20 mouse cellular contexts compared by ENCODE assay signal in the genomic region with DNA sequence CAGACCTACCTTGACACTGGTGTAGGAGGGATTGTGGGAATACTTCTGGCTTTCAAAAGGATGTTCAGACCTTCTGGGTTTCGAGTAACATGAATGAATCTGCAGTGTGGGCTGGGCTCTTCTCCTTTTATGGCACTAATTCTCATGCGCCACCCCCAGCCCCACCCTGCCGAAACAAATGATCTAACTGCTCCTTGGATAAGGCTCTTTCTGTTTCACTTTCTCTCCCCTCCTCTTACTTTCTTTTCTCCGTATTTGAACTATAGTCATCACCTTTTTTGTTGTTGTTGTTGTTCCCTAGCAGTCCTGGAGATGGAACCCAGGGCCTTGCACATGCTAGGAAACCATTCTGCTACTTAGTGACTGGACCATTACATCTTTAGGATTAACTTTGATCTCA. TPM values are rescaled to one million over a fixed set of nuclear protein-coding genes. Genes with fewer than 3 reads are reported as not detected.
DNase-seq lines count a peak whose midpoint lies in the region; ATAC-seq and TF ChIP-seq lines count a peak whose summit lies in the region.
"Had no signal": no experiment of that assay in that cellular context is flagged by ENCODE, and none has a peak within 500 bp of the region (broad histone marks: within the 10 kb centered on the region; RNA-seq: fewer than 3 reads in every experiment).

No protein-coding gene starts in this region.

- no peaks in the 10 kb centered on the region for H3K79me2 ChIP-seq in CH12.LX (replicated peaks; ENCODE audit: control insufficient read depth, extremely low read depth, insufficient read depth, poor library complexity, severe bottlenecking)

- TF ChIP-seq RAD21 in CH12.LX (IDR thresholded peaks at IDR 0.05; ENCODE audit: low read depth, low read length), result peak; percentile 13

- H3K4me2 ChIP-seq in CH12.LX (ENCODE audit: insufficient read depth, low read depth, poor library complexity, severe bottlenecking), result peak overlapping the region; percentile 77
- H3K4me2 ChIP-seq in forebrain, embryonic 12.5 days, result no peak overlapping the region
- H3K4me2 ChIP-seq: heart, embryonic 11.5 days; kidney, embryonic 15.5 days; limb, embryonic 12.5 days; neural tube, embryonic 15.5 days had no signal

- peaks cover 13 to 29% of the 10 kb centered on the region in 2 experiments for H3K36me3 ChIP-seq in CH12.LX (replicated peaks in 1 of 2; ENCODE audit: control insufficient read depth in 1 of 2, insufficient read depth in 1 of 2, low read length in 1 of 2)
- H3K36me3 ChIP-seq in megakaryocyte, embryonic 14.5 days (replicated peaks; ENCODE audit: low read length), result no peaks in the 10 kb centered on the region
- no peaks in the 10 kb centered on the region for H3K36me3 ChIP-seq in hindbrain, embryonic 10.5 days
- no peaks in the 10 kb centered on the region for H3K36me3 ChIP-seq in forebrain, embryonic 12.5 days (replicated peaks)
- H3K36me3 ChIP-seq: kidney, embryonic 15.5 days; limb, embryonic 12.5 days; neural tube, embryonic 15.5 days had no signal

- peak overlapping the region in 2 of 3 experiments; percentile 6 to 48 for H3K4me3 ChIP-seq in CH12.LX (replicated peaks in 1 of 3; ENCODE audit: low read depth in 2 of 3, low read length in 2 of 3, poor library complexity in 1 of 3)
- peak overlapping the region; percentile 44 for H3K4me3 ChIP-seq in megakaryocyte, embryonic 14.5 days (replicated peaks)
- no peak overlapping the region for H3K4me3 ChIP-seq in hindbrain, embryonic 10.5 days
- no peak overlapping the region for H3K4me3 ChIP-seq in forebrain, embryonic 12.5 days (replicated peaks)
- H3K4me3 ChIP-seq: kidney, embryonic 15.5 days; layer of hippocampus, adult 2 months; left cerebral cortex, adult 2 months; limb, embryonic 12.5 days; neural tube, embryonic 15.5 days had no signal

- no peak for ATAC-seq in forebrain, embryonic 12.5 days (ENCODE audit: low FRiP score)

- 0 out of 2 replicates have a peak, but pooled peaks have one; percentile 23 for TF ChIP-seq POLR2A in CH12.LX (IDR thresholded peaks at IDR 0.05; ENCODE audit: low read depth, low read length)

- TF ChIP-seq EP300 in CH12.LX (IDR thresholded peaks at IDR 0.05; ENCODE audit: low read length), result no peak; the same call in 1 of the 2 replicates

- H3K4me1 ChIP-seq in CH12.LX (ENCODE audit: control insufficient read depth in 1 of 2, insufficient read depth in 2 of 2), result peaks cover 8 to 23% of the 10 kb centered on the region in 2 experiments
- H3K4me1 ChIP-seq in megakaryocyte, embryonic 14.5 days, result peaks cover 7% of the 10 kb centered on the region
- H3K4me1 ChIP-seq in hindbrain, embryonic 10.5 days (replicated peaks), result no peaks in the 10 kb centered on the region
- no peaks in the 10 kb centered on the region for H3K4me1 ChIP-seq in forebrain, embryonic 12.5 days
- H3K4me1 ChIP-seq: kidney, embryonic 15.5 days; limb, embryonic 12.5 days; neural tube, embryonic 15.5 days had no signal

- dilution Hi-C loops in CH12.LX (cut with MboI; ENCODE audit: extremely low pct_ligation_motif_present, extremely low pct_unique_long_range_greater_than_20kb, low sequenced_read_pairs), result no loop called here

- no peaks in the 10 kb centered on the region for H3K9me3 ChIP-seq in CH12.LX (replicated peaks; ENCODE audit: low read length)
- H3K9me3 ChIP-seq in megakaryocyte, embryonic 14.5 days, result no peaks in the 10 kb centered on the region
- no peaks in the 10 kb centered on the region for H3K9me3 ChIP-seq in hindbrain, embryonic 10.5 days
- no peaks in the 10 kb centered on the region for H3K9me3 ChIP-seq in forebrain, embryonic 12.5 days
- H3K9me3 ChIP-seq: kidney, embryonic 15.5 days; limb, embryonic 12.5 days; neural tube, embryonic 15.5 days had no signal

- H3K27ac ChIP-seq in CH12.LX (ENCODE audit: insufficient read depth, low read depth), result peak overlapping the region; percentile 13; the same call in 1 of the 2 replicates
- no peak overlapping the region for H3K27ac ChIP-seq in hindbrain, embryonic 10.5 days
- H3K27ac ChIP-seq in forebrain, embryonic 12.5 days, result no peak overlapping the region
- H3K27ac ChIP-seq: kidney, embryonic 15.5 days; layer of hippocampus, adult 2 months; left cerebral cortex, adult 2 months; limb, embryonic 12.5 days; liver, embryonic 14.5 days; neural tube, embryonic 15.5 days had no signal

- H3K27me3 ChIP-seq in CH12.LX (replicated peaks), result no peaks in the 10 kb centered on the region
- peaks cover 3% of the 10 kb centered on the region for H3K27me3 ChIP-seq in megakaryocyte, embryonic 14.5 days (replicated peaks)
- H3K27me3 ChIP-seq in hindbrain, embryonic 10.5 days (ENCODE audit: insufficient read depth, poor library complexity, severe bottlenecking), result no peaks in the 10 kb centered on the region
- H3K27me3 ChIP-seq in forebrain, embryonic 12.5 days, result no peaks in the 10 kb centered on the region
- H3K27me3 ChIP-seq: kidney, embryonic 15.5 days; limb, embryonic 12.5 days; neural tube, embryonic 15.5 days had no signal

- DNase-seq in A20 (ENCODE audit: low read depth, low spot score) (peak; percentile 17), CH12.LX (ENCODE audit: extremely low read depth) (peak; percentile 49)
- peak; percentile 84 for DNase-seq in induced T-regulatory cell, adult 2 months (ENCODE audit: low read depth)
- no peak for DNase-seq in embryo, embryonic 11 days
- no peak for DNase-seq in hindbrain, embryonic 10.5 days (ENCODE audit: low spot score)
- DNase-seq in gastrocnemius, postnatal 4 days (ENCODE audit: low spot score in 2 of 2), result no peak
- DNase-seq: adrenal gland, postnatal 10 days; cerebellum, adult 18-20 months; heart, postnatal 4 days had no signal

- TF ChIP-seq CTCF in CH12.LX (conservative IDR thresholded peaks at IDR 0.05 in 1 of 2, IDR thresholded peaks at IDR 0.05 in 1 of 2; ENCODE audit: low read depth in 2 of 2, low read length in 2 of 2), result peak in 1 of 2 experiments; percentile 13; a peak in 1 of 4 replicates

- in situ Hi-C loops in CH12.LX (cut with MboI; ENCODE audit: low pct_ligation_motif_present, low pct_unique_long_range_greater_than_20kb, low sequenced_read_pairs), result no loop called here

- peak overlapping the region; percentile 58 for H3K9ac ChIP-seq in CH12.LX (ENCODE audit: insufficient read depth, low read depth)
- no peak overlapping the region for H3K9ac ChIP-seq in forebrain, embryonic 12.5 days
- H3K9ac ChIP-seq: kidney, embryonic 15.5 days; limb, embryonic 12.5 days; liver, embryonic 14.5 days; neural tube, embryonic 15.5 days had no signal

- 86% methylated on average over 4 of the region's 4 CpGs for WGBS in hindbrain, embryonic 10.5 days
- WGBS in forebrain, embryonic 12.5 days, result 81% methylated on average over 4 of the region's 4 CpGs

TF ChIP-seq in CH12.LX, 34 proteins besides CTCF, POLR2A, EP300 and RAD21:
- TF ChIP-seq SMC3 (IDR thresholded peaks at IDR 0.05; ENCODE audit: low read depth, low read length) (peak; percentile 40), IRF4 (IDR thresholded peaks at IDR 0.05; ENCODE audit: low read depth, low read length) (0 out of 2 replicates have a peak, but pooled peaks have one; percentile 26), MEF2A (IDR thresholded peaks at IDR 0.05; ENCODE audit: borderline replicate concordance, low read depth, low read length) (0 out of 2 replicates have a peak, but pooled peaks have one; percentile 33), ETS1 (conservative IDR thresholded peaks at IDR 0.05; ENCODE audit: low read depth, low read length) (peak; percentile 79), ELF1 (IDR thresholded peaks at IDR 0.05; ENCODE audit: low read depth, low read length) (no peak)

RNA-seq across cellular contexts. Expression of a gene that starts 36.3 kb away (rescaled TPM):
- total RNA-seq in CH12.LX (2012; rRNA removed) (0.34 and 0.59 TPM in 2 replicates), CH12.LX (2014; rRNA removed) (0.19 and 0.35 TPM in 2 replicates)
- 0.55 and 0.63 TPM in 2 replicates for polyA plus RNA-seq in CH12.LX (2012; ENCODE audit: insufficient read length, low read depth)
- polyA plus RNA-seq in megakaryocyte, embryonic 14.5 days (2012; ENCODE audit: insufficient read depth, low replicate concordance), result not detected in 2 replicates
- polyA plus RNA-seq in hindbrain, embryonic 10.5 days (2016; fragmentation: Nextera tagmentation; extraction: Ambion mirVana), result 0.04 and 0.10 TPM in 2 replicates
- under 1 TPM; 0.31 to 0.32 TPM for total RNA-seq in gastrocnemius, postnatal 4 days (2021)
- 0.18 and 0.22 TPM in 2 replicates for polyA plus RNA-seq in forebrain, embryonic 12.5 days (2016; fragmentation: Nextera tagmentation; extraction: Ambion mirVana)
- total RNA-seq: MEL had no signal
- polyA plus RNA-seq: C2C12; liver, embryonic 14.5 days had no signal

Comparison
In these comparisons a context has a peak if more than half of its experiments do, and no peak if none do; other contexts are left out.
1. DNase-seq: peak in A20 (single experiment), CH12.LX (single experiment) and induced T-regulatory cell, adult 2 months (single experiment); none in embryo, embryonic 11 days (single experiment), hindbrain, embryonic 10.5 days (single experiment) and gastrocnemius, postnatal 4 days (0 of 2).
2. H3K4me3 ChIP-seq: peak in CH12.LX (2 of 3) and megakaryocyte, embryonic 14.5 days (single experiment); none in hindbrain, embryonic 10.5 days (single experiment) and forebrain, embryonic 12.5 days (single experiment).